Mouse (Mus musculus) right cerebral cortex, adult 18-20 months (tissue): Measurements from ENCODE around the gene Cryzl2.
A peak's percentile ranks its signal among the peaks of the same experiment; 100 is the strongest.

Experiments
- DNase-seq: peaks from one replicate; pipeline ENCODE4 v3.0.0; 2022; ENCODE audit warnings: mixed read lengths

The Cryzl2 gene

DNA sequence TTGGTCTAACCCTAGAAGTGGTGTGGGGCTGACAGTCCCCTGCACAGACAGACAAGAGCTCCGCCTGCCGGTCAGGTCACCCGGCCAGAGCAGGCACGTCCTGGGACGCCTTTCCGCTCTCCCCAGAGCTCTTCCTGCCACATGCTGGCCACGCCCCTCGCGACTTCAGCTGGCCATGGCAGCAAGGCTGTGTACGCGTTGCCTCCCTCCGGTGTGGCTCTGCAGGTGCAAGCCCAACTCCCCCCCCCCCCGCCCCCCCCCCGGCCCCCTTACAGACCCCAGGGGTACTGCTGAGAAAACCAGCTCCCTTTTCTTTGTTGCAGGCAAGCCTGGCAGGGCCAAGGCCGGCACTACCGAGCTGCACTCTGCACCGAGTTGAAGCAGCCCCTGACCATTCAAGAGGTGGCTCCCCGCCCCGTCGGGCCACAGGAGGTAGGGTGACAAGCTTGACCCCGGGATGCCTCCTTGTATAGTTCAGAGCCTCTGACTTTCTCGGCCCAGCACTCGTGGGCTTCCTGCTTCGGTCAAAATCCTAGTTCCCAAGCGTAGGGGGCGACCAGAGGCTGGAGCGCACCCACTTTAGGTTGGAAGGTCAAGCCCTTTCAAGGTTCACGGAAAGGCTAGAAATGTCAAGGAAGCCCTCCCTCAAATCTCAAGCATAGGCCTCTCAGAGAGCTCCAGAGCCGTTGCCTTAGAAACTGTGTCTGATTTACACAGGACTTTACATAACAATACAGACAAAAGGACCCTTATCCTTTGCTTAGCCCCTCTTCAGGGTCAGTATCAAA is at the start of gene Cryzl2:
Gene Cryzl2 (plus strand): TSS at position 157 of the 788 bp plus-strand sequence.
- DNase-seq, result peak; percentile 45

DNA sequence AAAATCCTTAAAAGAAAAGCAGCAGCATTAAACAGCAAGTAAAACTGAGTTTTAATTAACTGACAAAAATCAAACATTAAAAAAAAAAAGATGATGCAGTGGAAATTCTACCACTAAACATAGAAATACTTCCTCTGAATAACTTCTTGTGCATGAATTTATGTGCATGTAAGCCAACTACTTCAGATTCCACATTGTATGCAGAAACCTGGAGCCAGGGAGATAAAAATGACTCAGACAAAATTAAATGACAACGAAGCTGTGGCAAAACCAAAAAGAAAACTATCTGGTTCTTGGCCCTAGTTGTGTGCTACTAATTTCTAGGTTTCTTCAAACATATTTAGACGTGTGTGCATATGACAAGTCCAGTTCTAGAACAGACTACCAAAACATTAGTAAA is 48.7 kb upstream of the Cryzl2 start:
- DNase-seq, result no peak

DNA sequence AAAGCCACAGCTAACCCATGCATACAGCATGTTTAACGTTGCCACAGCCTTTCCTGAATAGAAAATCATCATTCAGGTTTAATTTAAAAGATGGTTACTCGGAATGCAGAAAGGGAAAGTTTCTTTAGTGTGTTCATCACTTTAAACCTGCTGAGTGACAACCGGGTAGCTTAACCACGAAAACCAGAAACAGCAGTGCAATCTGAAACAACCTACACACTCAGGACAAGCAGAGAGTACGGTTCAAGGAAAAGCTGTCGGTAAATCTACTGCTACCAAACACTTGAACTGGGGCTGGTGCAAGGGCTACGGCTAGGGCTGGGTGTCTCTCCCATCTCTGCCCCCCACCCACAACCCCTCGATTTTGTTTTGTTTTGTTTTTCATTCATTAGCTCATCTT is 47.4 kb upstream of the Cryzl2 start:
- DNase-seq, result peak; percentile 22

DNA sequence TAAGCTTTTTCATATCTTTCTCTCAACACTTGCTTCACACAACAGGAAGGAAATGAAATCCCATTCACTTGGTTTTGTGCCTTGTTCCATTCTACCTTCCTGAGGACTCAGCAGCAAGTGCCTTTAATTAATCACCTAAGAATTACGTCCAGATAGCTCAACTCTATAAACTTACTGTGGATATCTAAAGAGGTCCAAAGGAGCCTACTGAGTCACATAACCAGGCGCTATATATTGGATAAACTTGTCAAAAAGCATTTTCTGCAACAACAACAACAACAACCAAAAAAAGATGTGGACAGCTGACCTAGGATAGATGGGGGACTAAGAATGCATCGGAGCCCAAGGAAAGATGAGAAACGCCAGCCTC is 47.1 kb upstream of the Cryzl2 start:
- no peak for DNase-seq

DNA sequence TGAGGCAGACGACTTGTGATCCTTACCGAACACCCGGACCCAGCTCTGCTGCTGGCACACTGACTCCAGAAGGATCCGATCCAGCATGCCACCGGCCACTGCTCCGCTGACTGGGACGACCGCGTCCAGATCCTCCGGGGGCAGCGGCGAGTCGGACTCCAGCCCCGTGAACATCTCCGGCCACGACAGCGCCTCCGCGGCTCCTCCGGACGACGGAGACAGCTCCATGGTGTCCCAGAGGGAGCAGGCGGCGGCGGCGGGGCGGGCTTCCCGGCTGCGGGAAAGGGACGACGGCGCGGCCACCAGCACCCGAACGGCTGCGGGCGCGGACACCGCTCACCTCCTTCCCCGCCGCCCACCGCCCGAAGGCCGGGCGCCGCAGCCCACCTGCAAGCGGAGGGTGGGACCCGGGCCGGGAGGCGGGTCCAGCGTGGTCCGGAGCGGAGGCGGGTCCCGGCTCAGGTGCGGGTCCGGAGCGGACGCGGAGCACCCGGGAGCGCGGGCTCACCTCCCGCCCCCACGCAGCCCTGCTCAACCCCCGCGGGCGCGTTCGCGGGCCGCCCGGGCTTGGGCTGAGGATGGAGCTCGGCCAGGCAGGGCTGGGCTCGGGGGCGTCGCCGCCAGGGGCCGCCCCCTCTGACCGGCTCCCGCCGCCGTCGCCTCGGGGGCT is 46.5 kb upstream of the Cryzl2 start:
- DNase-seq, result peak; percentile 63

DNA sequence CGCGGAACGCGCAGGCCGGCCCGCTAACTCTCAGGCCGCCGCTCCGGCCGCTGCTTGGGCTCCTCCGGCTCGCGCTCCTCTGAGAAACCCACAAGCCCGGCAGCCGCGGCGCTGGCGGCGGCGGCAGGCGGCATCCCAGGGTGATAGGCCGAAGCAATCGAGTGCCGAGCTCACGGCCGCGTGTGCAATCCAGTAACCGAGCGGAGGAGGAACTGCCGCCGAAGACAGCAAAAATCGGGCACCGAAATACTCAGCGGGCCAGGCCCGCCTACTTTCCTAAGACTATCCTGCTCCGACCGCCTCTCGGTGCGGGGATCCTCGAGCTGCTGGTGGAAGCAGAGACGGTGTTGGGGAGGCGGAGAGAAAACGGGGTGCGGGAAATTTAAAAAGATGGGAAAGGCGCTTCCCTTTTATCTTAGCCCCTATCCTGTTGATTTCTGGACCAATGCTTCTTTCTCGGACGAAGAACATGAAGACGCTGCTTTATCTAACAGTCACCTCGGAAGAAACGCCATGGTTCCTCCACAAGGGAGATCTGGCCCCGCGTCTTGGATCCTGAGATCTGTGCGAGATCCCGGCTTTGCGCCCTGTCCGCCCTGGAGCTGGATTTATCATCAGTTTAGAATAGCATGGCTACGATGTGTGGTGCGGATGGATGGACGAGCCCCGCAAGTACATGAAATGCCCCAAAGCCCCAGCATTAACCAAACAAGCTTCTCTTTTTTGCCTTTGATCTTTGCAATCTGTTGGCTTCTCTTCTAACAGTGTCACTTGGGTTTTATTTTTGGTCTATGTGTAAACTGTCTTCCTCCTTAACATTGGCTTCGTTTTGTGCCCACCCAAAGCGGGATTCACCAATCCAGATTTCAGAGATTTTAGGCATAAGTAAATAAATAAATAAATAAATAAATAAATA is 45.7 kb upstream of the Cryzl2 start, which contains the start of gene Rasal2:
Gene Rasal2 (minus strand): TSS at position 142 of the 916 bp plus-strand sequence.
- peak; percentile 97 for DNase-seq

DNA sequence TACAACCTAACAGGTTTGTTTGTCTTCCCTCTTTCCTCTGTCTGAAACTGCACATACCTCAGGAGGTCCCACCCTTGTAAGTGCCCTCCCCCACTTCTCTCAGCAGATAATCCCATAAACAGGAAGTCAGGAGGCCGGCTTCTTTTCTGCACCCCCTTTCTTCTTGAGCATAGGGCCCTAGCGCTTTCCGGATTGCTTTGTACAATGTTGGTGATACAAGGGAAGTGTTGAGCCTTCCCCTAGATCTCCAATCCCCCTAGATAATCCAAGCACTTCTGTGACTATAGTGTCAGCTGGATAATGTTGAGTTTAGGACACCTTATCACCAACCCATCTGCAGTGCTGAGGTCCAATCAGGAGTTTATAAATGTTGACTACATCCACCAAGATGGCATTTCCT is 42.6 kb upstream of the Cryzl2 start:
- DNase-seq, result no peak

DNA sequence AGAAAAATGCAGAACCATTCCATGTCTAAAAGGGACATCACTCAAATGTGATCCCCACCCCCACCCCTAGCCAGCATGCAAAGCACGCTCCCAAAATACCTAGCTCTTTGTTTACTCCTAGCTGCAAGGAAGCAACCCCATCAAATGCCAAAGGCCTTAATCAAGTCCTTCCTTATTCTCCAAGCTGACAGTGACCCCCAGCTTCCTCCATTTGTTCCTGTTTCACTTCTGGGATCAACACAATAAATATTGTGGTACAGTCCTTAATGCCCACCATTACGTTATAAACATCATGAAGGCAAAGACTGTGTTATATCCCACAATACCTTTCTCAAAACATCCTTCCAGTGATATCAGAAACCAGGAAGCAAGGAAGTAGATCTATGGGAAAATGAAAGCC is 41.7 kb upstream of the Cryzl2 start:
- no peak for DNase-seq

DNA sequence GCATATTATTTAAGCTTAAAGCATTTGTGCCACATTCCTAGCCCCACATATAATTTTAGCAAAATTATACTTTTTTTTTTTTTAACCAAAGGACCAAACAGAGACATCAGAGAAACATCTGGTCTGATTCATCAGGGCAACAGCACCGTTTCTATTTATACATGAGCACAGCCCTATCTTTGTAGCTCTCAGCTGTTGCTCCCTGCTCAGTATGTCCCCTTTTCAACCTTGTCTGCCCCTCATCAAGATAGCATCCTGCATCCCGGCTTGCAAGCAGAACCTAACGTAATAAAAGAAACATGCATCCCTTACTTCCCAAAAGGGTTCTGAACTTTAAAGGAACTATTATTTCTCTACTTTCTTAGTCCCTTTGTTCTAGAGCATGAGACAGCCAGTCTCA is 41.0 kb upstream of the Cryzl2 start:
- DNase-seq, result no peak

DNA sequence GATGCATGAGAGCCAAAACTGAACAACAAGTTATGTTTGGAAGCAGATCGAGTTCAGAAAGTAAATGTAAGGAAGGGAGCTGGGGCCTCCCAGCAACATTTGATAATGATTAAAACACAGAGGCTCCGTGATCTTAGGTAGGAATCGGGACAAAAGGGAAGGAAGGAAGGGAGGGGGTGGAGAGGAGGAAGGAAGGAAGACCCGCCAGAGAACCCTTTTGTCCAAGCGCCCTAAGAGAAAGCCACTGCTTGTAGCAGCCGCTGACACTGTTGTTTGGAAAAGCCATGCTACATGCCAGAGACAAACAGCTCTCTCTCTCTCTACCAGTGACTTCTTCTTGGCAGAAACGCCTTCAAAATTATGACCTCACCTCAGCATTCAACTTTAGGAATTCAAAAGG is 40.5 kb upstream of the Cryzl2 start:
- no peak for DNase-seq

DNA sequence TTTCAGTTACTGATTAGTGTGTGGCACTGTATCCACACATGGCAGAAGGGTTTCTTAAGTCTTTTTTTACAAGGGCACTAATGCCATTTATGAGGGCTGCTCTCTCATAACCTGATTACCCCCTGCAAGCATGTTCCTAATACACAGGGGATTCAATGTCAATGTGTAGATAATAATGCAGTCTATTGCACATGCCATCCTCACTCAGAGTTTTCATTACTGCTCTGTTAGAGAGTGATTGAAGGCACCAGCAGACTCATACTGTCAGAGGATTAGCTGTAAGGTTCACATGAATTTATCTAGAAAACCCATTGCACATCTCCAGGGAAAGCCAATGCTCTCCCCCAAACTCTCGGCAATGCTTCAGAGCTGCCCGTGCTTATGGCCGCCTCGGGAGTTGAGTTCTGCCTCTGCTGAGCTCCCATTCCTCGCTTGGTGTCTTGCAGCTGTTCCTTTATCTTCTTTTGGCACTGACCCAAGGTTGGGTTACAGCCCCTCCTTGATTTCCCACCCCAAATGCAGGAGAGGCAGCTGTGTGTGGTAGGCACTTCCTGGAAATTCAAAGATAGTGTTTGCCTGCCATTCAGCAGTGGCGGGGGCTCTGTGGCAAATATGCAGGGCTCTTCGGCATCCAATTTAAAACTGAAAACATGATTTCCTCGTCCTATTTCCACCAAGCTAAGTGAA is 32.5 kb upstream of the Cryzl2 start:
- no peak for DNase-seq

DNA sequence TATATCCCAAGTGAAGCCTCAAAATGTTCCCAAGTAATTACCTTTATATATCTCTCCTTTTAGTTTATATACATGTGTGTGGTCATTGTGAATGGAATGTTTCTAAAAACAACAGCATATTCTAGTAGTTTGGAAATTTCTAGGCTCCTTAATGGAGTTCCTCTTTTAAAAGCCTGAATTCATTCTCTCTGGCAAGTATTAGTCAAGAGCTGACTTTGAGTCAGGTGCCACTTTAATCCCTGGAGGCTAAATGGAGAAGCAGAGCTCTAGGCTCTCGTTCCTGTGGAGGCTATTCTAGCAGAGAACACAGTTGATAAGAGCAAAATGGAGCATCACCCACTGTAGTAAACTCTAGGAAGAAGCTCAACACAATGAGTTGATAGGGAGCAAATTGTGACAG is 31.4 kb upstream of the Cryzl2 start:
- DNase-seq, result no peak

DNA sequence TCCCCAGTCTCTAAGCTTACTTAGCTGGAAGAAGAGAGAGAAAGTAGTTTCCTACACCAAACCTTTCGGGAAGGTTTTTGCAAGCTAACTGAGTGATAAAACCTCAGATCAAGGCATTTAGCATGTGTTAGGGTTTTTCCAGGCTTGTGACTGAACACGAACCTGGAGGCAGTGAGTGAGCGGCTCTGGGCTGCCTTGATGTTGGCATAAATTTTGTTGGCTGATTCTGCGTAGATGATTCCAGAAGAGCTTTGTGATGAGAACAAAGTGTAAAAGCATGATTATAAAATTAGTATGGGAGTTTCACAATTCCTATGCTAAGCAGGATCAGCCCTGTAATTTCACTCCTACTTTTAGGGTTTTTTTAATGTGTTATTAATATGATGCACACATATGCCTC is 30.8 kb upstream of the Cryzl2 start:
- DNase-seq, result peak; percentile 48

DNA sequence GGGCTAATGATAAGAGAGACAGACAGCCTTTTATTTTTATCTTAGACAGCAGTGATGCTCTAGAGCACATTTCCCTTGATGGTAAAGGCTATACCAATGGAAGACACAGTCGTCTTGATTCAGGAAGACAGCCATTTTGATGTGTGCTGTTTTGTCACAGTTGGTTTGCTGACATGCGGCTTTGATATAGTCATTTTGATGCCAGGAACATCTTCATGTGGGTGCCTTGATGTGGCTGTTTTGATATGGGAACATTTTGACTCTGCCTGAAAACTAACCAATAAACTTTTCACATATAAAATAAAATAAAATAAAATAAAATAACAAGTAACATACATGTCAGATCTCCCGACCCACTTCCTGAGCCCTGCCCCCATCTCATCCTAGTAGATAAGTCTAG is 30.0 kb upstream of the Cryzl2 start:
- no peak for DNase-seq

DNA sequence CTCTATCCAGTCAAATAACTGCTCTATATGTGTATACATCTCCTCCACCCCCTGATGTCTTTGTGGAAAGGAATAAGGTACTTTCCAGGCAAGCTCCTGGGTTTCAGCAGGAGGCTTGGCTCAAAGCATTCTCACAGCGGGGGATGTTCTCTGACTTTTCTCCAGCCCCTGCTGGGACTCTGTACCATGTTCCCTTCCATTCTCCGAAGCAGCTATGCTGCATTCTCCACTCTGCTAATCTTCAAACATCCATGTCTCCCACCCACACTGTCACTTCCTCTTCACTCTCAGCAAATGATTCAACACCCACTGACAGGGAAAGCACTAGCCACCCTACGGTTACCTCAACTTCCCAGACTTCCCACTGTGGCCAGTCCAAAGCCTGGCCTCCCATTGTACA is 25.1 kb upstream of the Cryzl2 start:
- peak; percentile 68 for DNase-seq

DNA sequence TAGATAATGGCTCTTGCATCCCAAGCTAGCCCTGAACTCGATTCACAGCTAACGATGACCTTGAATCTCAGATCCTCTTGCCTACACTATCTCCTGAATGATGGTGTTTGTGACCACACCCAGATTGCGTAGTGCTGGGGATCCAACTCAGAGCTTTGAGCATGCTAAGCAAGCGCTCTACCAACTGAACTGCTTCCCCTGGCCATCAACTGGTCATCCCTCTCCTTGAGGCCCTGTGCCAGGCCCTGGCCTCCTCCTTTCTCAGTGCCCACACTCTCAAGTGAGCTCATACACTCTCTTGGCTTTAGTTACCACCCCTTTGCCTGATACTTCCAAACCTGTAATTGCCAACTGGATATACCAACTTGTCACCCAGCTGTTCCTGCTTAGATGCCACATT is 24.0 kb upstream of the Cryzl2 start:
- no peak for DNase-seq

DNA sequence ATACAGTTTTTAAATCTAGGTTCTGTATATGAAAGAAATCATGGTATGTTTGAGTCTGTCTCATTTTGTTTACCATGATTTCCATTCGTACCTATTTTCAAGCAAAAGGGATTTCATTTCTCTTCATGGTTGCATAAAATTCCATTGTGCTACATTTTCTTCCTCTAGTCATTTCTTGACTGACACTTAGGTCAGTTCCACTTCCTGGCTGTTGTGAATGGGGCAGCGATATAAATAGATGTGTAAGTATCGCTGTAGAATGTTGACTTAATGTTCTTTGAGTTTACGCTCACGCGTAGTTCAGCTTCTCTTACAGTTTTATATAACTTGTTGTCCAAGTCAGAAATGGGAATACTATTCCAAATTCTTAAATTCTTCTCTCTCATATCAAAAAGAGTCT is 22.5 kb upstream of the Cryzl2 start:
- no peak for DNase-seq

DNA sequence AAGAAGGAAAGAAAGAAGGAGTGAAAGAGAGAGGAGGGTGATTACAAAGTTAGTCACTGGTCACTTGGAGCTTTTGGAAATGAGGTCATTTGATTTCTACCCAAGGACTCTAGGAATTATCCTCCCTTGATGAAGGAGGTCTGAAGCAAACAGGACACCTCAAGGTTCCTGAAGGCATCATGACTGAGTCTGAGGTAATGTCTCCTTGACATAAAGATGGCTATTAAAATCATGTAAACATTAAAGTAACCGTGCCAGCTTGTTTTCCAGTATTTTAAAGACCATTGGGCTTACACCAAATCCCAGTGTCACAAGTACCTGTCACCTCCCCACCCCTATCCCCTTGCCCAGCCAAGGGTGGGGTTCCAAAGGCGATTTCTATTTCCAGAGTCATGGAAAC is 20.1 kb upstream of the Cryzl2 start:
- no peak for DNase-seq

DNA sequence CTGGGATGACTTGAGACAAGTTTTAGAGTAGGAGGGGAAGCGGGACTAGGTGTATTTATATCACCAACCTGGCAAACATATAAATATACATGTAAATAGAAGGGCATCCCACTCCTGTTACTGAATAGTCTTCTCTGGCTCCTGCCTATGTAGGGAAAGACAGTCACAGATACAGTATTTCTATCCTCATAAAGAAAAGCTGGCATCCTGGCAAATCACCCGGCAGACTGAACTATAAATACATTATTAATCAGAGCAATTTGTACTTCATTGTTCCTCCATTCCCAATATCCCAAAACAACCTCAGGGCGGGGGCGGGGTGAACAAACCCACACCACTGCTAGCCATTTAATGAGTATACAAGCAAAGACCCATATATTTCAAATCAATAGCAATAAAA is 19.3 kb upstream of the Cryzl2 start:
- DNase-seq, result no peak

DNA sequence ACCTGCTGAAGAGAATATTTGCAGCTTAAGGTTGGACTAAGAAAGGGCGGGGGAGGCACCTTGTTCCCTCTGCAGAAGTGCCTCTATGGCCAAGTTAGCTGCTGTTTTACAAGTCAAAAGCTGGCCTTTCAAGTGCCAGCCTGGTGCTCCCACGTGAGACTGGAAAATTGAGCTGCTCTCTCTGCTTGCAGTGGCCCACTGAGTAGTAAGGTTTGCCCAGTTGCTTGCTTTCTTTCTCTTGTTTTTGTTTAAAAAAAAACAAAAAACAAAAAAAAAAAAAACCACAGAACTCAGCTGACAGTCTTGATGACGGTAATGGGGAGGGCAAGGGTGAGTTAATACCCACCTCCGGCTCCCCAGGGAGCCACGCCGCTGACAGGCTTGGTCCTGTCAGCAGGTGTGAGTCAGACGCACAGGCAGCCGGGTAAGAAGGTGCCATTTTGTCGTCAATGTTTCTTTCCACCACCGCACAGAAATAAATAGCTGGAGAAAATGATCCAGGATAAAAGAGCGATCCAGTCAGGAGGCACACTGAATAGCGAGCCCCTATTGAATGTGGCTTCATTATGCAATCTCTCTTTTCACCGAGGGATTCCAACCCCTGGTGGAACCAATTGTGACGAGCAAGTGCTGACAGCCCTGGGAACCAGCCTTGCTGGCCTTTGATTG is 18.3 kb upstream of the Cryzl2 start:
- DNase-seq, result peak; percentile 38

DNA sequence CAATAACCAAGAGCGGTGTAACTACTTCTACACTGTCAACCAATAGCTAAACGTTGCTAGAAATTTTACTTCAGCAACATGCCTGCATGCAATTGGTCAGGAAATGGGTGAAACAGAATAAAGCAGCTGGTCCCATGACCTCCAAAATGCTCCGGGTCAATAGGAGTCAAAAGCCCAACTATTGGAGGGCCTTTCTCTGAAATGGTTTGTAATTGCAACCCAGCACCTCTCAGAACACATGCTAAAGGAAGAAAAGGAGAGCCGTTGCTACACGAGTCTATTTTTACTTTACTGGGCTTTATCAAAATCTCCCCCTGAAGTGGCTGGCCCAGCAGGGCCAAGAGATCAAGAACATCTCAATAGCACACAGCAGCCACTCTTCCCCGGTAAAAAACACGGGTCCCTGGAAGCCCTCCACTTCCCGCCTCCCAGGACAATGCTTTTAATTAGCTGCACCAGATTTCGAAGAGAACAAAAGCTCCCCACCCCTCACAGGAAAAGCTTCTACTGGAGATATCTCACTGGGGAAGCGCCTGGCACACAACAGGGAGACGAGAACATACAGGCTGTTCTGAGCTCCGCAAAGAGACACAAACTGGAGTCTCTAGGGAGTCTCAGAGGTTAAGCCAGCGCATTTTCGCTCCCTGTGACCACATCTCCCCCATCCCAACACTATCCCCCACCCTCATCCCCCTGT is 15.2 kb upstream of the Cryzl2 start:
- DNase-seq, result peak; percentile 55
